Mouse (Mus musculus) kidney, adult 2 months (tissue): ENCODE measurements around the gene Cbs.

ENCODE experiments used
- CTCF ChIP-seq: fragments of 200-500 bp; conservative IDR thresholded peaks from 2 replicates; pipeline ENCODE4 v1.5.1; 2011; ENCODE audit warnings: low read depth, mild to moderate bottlenecking, control low read depth, low read length, moderate library complexity, mixed read lengths; ENCODE audit not compliant: insufficient read depth, insufficient read length
- POLR2A ChIP-seq: fragments of 200-500 bp; IDR thresholded peaks from one replicate; pipeline ENCODE4 v1.6.1; 2011; ENCODE audit warnings: low read depth, low read length, control low read depth

GRCm38 (mm10) chr17:31677507-31677906, 40.5 kb upstream of the Cbs start, which contains the start of gene Cryaa:
- TF ChIP-seq POLR2A (no peak), CTCF (no peak)
